Mouse (Mus musculus): Measurements from ENCODE around the gene Dnajb14. TPM values are rescaled to one million over a fixed set of nuclear protein-coding genes. Genes with fewer than 3 reads are reported as not detected.
"Not testable (repeated sequence)": the region's sequence is repeated elsewhere in the genome, so short reads cannot be mapped to it uniquely, and the experiment has no call there.

Dnajb14 gene
- polyA plus RNA-seq, 1 experiment from 2014 or later = 9.6 TPM

- no peak for ATAC-seq
- no peaks in the 10 kb centered on the region for H3K4me1 ChIP-seq (ENCODE audit: control insufficient read depth, insufficient read depth, low read length)
- 96% methylated on average over 3 of the region's 3 CpGs for WGBS
- H3K36me3 ChIP-seq (ENCODE audit: control insufficient read depth, insufficient read depth, low read length) = peaks cover 6% of the 10 kb centered on the region
- H3K27me3 ChIP-seq (replicated peaks; ENCODE audit: control insufficient read depth, insufficient read depth, low read length) = no peaks in the 10 kb centered on the region
- H3K4me3 ChIP-seq (ENCODE audit: low read length) = no peak overlapping the region
- H3K9ac ChIP-seq (ENCODE audit: low read depth, low read length) = no peak overlapping the region
- H3K9me3 ChIP-seq (ENCODE audit: control insufficient read depth, low read length) = no peaks in the 10 kb centered on the region
- no peak overlapping the region for H3K27ac ChIP-seq (ENCODE audit: low read length)
- no peak overlapping the region for H3K4me2 ChIP-seq (ENCODE audit: low read depth, low read length)
These were observed 29.4 kb downstream of the Dnajb14 start for GRCm38 (mm10) chr3:137896867-137897266.

GRCm38 (mm10) chr3:137897685-137898084 lies 30.2 kb downstream of the Dnajb14 start:
- ATAC-seq = no peak
- H3K4me2 ChIP-seq (ENCODE audit: low read depth, low read length) = no peak overlapping the region
- no peak overlapping the region for H3K4me3 ChIP-seq (ENCODE audit: low read length)
- no peak overlapping the region for H3K27ac ChIP-seq (ENCODE audit: low read length)
- no peak overlapping the region for H3K9ac ChIP-seq (ENCODE audit: low read depth, low read length)
- H3K9me3 ChIP-seq (ENCODE audit: control insufficient read depth, low read length) = no peaks in the 10 kb centered on the region
- H3K27me3 ChIP-seq (replicated peaks; ENCODE audit: control insufficient read depth, insufficient read depth, low read length) = no peaks in the 10 kb centered on the region
- WGBS = 81% methylated on average over 5 of the region's 5 CpGs
- H3K36me3 ChIP-seq (ENCODE audit: control insufficient read depth, insufficient read depth, low read length) = peaks cover 6% of the 10 kb centered on the region
- H3K4me1 ChIP-seq (ENCODE audit: control insufficient read depth, insufficient read depth, low read length) = no peaks in the 10 kb centered on the region

DNA sequence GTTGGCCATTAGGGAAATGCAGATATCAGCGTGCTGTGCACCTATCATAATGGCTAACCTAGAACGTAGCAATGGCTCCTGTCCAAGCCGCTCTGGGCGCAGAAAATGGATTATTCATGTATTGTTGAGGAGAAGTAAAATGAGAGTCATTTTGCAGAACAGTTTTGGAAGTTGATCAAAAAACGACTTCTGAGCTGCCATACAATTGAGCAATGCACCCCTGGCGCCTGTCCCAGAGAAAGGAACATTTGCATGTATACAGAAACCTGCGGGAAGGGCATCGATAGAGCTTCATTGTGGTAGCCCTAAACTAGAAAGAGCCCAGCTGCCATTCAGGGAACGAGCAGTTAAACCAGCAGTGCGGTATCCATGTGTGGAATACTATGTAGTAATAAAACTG lies 32.7 kb downstream of the Dnajb14 start:
- WGBS = 87% methylated on average over 10 of the region's 10 CpGs
- no peak overlapping the region for H3K4me2 ChIP-seq (ENCODE audit: low read depth, low read length)
- H3K4me1 ChIP-seq (ENCODE audit: control insufficient read depth, insufficient read depth, low read length) = no peaks in the 10 kb centered on the region
- ATAC-seq = no peak
- no peaks in the 10 kb centered on the region for H3K27me3 ChIP-seq (replicated peaks; ENCODE audit: control insufficient read depth, insufficient read depth, low read length)
- H3K4me3 ChIP-seq (ENCODE audit: low read length) = no peak overlapping the region
- H3K27ac ChIP-seq (ENCODE audit: low read length) = no peak overlapping the region
- H3K36me3 ChIP-seq (ENCODE audit: control insufficient read depth, insufficient read depth, low read length) = peaks cover 3% of the 10 kb centered on the region
- H3K9ac ChIP-seq (ENCODE audit: low read depth, low read length) = no peak overlapping the region
- H3K9me3 ChIP-seq (ENCODE audit: control insufficient read depth, low read length) = no peaks in the 10 kb centered on the region

- 50% methylated on average over 2 of the region's 2 CpGs for WGBS
These were observed 45.6 kb downstream of the Dnajb14 start for GRCm38 (mm10) chr3:137913093-137913492.

DNA sequence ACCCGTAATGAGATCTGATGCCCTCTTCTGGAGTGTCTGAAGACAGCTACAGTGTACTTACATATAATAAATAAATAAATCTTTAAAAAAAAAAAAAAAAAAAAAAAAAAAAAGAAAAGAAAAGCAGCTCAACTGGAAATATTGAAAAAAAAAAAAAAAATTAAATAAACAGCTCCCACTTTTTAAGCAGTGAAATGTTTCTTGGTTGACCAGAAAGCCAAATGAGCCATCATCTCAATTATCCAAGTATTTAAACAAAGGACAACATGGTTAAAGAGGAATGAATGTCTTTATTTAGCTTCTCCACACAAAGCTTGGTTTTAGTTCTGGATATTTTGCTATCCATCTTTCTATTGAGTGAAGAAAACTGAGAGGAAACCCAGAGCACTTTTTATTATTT lies 47.1 kb downstream of the Dnajb14 start:
- not testable (repeated sequence) for H3K9ac ChIP-seq (ENCODE audit: low read depth, low read length); H3K27ac ChIP-seq (ENCODE audit: low read length); H3K4me2 ChIP-seq (ENCODE audit: low read depth, low read length); H3K4me3 ChIP-seq (ENCODE audit: low read length); H3K4me1 ChIP-seq (ENCODE audit: control insufficient read depth, insufficient read depth, low read length); ATAC-seq; H3K9me3 ChIP-seq (ENCODE audit: control insufficient read depth, low read length); H3K36me3 ChIP-seq (ENCODE audit: control insufficient read depth, insufficient read depth, low read length); H3K27me3 ChIP-seq (replicated peaks; ENCODE audit: control insufficient read depth, insufficient read depth, low read length)
- WGBS = no CpG with 5 or more reads among the region's 1 CpGs

More at GRCm38 (mm10) chr3:137913093-137913492, 45.6 kb downstream of the Dnajb14 start:
- Histone ChIP-seq H3K9ac (ENCODE audit: low read depth, low read length) (no peak overlapping the region), H3K27me3 (replicated peaks; ENCODE audit: control insufficient read depth, insufficient read depth, low read length) (no peaks in the 10 kb centered on the region), H3K4me2 (ENCODE audit: low read depth, low read length) (no peak overlapping the region), H3K4me3 (ENCODE audit: low read length) (no peak overlapping the region), H3K27ac (ENCODE audit: low read length) (no peak overlapping the region), H3K4me1 (ENCODE audit: control insufficient read depth, insufficient read depth, low read length) (no peaks in the 10 kb centered on the region), H3K9me3 (ENCODE audit: control insufficient read depth, low read length) (no peaks in the 10 kb centered on the region), H3K36me3 (ENCODE audit: control insufficient read depth, insufficient read depth, low read length) (peaks cover 3% of the 10 kb centered on the region; the same call in 1 of the 2 replicates)
- 0 out of 2 replicates have a peak, but pooled peaks have one; percentile 31 for ATAC-seq

DNA sequence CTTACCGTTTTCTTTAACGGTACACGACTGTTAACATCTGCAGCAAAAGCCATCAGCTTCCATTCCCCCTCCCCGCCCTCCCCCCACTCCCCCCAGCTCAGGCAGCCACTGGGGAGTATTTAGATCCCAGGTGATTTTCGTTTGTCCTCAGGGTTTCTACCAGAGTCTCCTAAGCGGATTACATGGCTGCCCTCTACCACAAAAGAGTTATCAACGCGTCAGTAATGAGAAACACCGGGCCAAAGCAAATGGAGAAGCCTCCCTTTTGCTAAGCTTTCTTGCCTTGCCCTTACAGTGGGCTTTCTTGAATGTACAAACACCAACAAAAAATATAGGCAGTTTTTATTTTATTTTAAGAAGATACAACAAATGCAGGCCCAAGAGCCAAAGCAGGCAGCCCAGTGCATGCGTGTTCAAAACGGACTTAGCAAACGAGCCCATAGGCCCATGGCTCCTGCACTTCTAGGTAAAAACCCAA lies 50.3 kb downstream of the Dnajb14 start:
- Histone ChIP-seq H3K9ac (ENCODE audit: low read depth, low read length) (peak overlapping the region; percentile 91), H3K27me3 (replicated peaks; ENCODE audit: control insufficient read depth, insufficient read depth, low read length) (no peaks in the 10 kb centered on the region), H3K36me3 (ENCODE audit: control insufficient read depth, insufficient read depth, low read length) (peaks cover 3% of the 10 kb centered on the region; the same call in 1 of the 2 replicates), H3K4me2 (ENCODE audit: low read depth, low read length) (peak overlapping the region; percentile 55), H3K9me3 (ENCODE audit: control insufficient read depth, low read length) (no peaks in the 10 kb centered on the region), H3K4me1 (ENCODE audit: control insufficient read depth, insufficient read depth, low read length) (peaks cover 8% of the 10 kb centered on the region), H3K27ac (ENCODE audit: low read length) (peak overlapping the region; percentile 81), H3K4me3 (ENCODE audit: low read length) (peak overlapping the region; percentile 97)
- WGBS = 21% methylated on average over 12 of the region's 12 CpGs
- ATAC-seq = peak; percentile 41; the same call in 1 of the 2 replicates

- Histone ChIP-seq H3K4me3 (ENCODE audit: low read length) (peak within 1 kb of the TSS; percentile 97), H3K36me3 (ENCODE audit: control insufficient read depth, insufficient read depth, low read length) (peaks cover 3% of the 10 kb centered on the region; the same call in 1 of the 2 replicates), H3K27me3 (replicated peaks; ENCODE audit: control insufficient read depth, insufficient read depth, low read length) (no peaks in the 10 kb centered on the region), H3K27ac (ENCODE audit: low read length) (peak within 1 kb of the TSS; percentile 90), H3K9me3 (ENCODE audit: control insufficient read depth, low read length) (no peaks in the 10 kb centered on the region), H3K9ac (ENCODE audit: low read depth, low read length) (peak within 1 kb of the TSS; percentile 91), H3K4me1 (ENCODE audit: control insufficient read depth, insufficient read depth, low read length) (peaks cover 8% of the 10 kb centered on the region), H3K4me2 (ENCODE audit: low read depth, low read length) (peak within 1 kb of the TSS; percentile 83)
- under 1% methylated on average over 47 of the region's 47 CpGs for whole genome bisulfite sequencing
- ATAC-seq = peak; percentile 96
These were observed 50.9 kb downstream of the Dnajb14 start, which contains the start of gene Lamtor3 for GRCm38 (mm10) chr3:137918172-137918931. Gene Lamtor3 (plus strand): TSS chr3:137918506.

DNA sequence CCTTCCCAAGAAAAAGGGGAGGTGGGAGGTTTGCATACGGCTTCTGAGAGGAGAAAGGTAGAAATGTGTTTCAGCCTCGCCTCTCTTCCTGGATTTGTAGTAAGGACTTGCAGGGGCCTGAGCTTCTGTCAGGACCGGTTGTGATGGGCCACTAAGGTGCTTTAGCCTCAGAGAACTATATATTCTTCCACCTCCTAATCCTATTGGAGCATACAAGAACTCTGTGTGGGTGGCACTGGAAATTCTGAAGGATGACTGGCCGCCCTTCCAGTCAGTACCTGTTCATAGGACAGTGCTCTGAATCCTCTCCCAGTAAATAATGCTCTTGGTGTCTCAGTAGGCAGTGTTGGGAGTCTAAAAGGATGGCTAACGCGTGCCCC lies 51.4 kb downstream of the Dnajb14 start:
- no peaks in the 10 kb centered on the region for H3K27me3 ChIP-seq (replicated peaks; ENCODE audit: control insufficient read depth, insufficient read depth, low read length)
- H3K4me1 ChIP-seq (ENCODE audit: control insufficient read depth, insufficient read depth, low read length) = peaks cover 8% of the 10 kb centered on the region
- ATAC-seq = peak; percentile 47
- 14% methylated on average over 6 of the region's 6 CpGs for WGBS
- no peaks in the 10 kb centered on the region for H3K9me3 ChIP-seq (ENCODE audit: control insufficient read depth, low read length)
- H3K9ac ChIP-seq (ENCODE audit: low read depth, low read length) = peak overlapping the region; percentile 91
- H3K4me2 ChIP-seq (ENCODE audit: low read depth, low read length) = peak overlapping the region; percentile 83
- H3K4me3 ChIP-seq (ENCODE audit: low read length) = peak overlapping the region; percentile 97
- H3K27ac ChIP-seq (ENCODE audit: low read length) = peak overlapping the region; percentile 90
- H3K36me3 ChIP-seq (ENCODE audit: control insufficient read depth, insufficient read depth, low read length) = peaks cover 3% of the 10 kb centered on the region; the same call in 1 of the 2 replicates

DNA sequence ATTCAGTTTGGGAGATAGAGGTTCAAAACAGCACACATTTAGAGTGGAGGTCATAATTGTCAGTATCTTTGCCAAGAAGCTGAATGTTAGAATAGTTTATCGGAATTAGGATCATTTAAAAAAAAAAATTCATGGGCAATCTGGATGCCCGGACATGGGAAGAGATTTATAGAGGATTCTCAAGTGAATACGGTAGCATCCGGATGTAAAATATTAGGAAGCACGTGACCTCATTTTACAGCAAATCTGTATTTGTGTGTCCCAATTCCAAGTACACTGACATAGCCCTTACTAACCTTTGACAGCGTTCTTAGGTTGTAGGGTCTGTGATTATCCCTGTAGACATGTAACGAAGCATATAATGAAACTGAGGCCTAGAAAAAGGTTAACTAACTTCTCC lies 51.9 kb downstream of the Dnajb14 start:
- Histone ChIP-seq H3K4me1 (ENCODE audit: control insufficient read depth, insufficient read depth, low read length) (peaks cover 8% of the 10 kb centered on the region), H3K9me3 (ENCODE audit: control insufficient read depth, low read length) (no peaks in the 10 kb centered on the region), H3K27me3 (replicated peaks; ENCODE audit: control insufficient read depth, insufficient read depth, low read length) (no peaks in the 10 kb centered on the region), H3K27ac (ENCODE audit: low read length) (no peak overlapping the region), H3K4me3 (ENCODE audit: low read length) (peak overlapping the region; percentile 97), H3K4me2 (ENCODE audit: low read depth, low read length) (peak overlapping the region; percentile 83), H3K9ac (ENCODE audit: low read depth, low read length) (peak overlapping the region; percentile 91), H3K36me3 (ENCODE audit: control insufficient read depth, insufficient read depth, low read length) (peaks cover 3% of the 10 kb centered on the region; the same call in 1 of the 2 replicates)
- WGBS = 87% methylated on average over 7 of the region's 7 CpGs
- ATAC-seq = no peak

Measured in intestine, embryonic 16.5 days (tissue).